Mouse (Mus musculus) ES-E14 (cell line): ENCODE results near the gene Nalcn. TPM values are rescaled to one million over a fixed set of nuclear protein-coding genes. Genes with fewer than 3 reads are reported as not detected.

ENCODE experiments used
- DNase-seq: peaks from one replicate; pipeline ENCODE4 v3.0.0-alpha.2; 2013; ENCODE audit warnings: low read depth, low spot score
- H3K27ac ChIP-seq: 2 replicates; pipeline ENCODE4 v1.5.1; 2012; ENCODE audit warnings: low read depth, mild to moderate bottlenecking, low read length, moderate library complexity, mixed read lengths; ENCODE audit not compliant: poor library complexity, insufficient read depth, severe bottlenecking
- H3K36me3 ChIP-seq: 2 replicates; pipeline ENCODE4 v1.6.1; 2012; ENCODE audit warnings: mild to moderate bottlenecking, low read length, moderate library complexity, mixed read lengths; ENCODE audit not compliant: control insufficient read depth, poor library complexity, insufficient read depth, severe bottlenecking
- H3K4me1 ChIP-seq, 2 experiments: fragments of 150-350 bp in 1 of 2; sonication (generic) in 1 of 2; 2 replicates each; pipeline ENCODE4 v1.6.1; 2012; ENCODE audit warnings: low read length in 2 of 2, mild to moderate bottlenecking in 1 of 2, mixed read lengths in 1 of 2; ENCODE audit not compliant: control insufficient read depth in 2 of 2, insufficient read depth in 2 of 2, poor library complexity in 1 of 2
- H3K4me3 ChIP-seq, 2 experiments: fragments of 150-350 bp in 1 of 2; sonication (generic) in 1 of 2; 2 replicates each; pipeline ENCODE4 v1.5.1; 2012; ENCODE audit warnings: low read length in 2 of 2, low read depth in 1 of 2, mild to moderate bottlenecking in 1 of 2, mixed read lengths in 1 of 2; ENCODE audit not compliant: insufficient read depth in 1 of 2, poor library complexity in 1 of 2, severe bottlenecking in 1 of 2
- H3K9ac ChIP-seq: 2 replicates; pipeline ENCODE4 v1.6.1; 2012; ENCODE audit warnings: low read depth, mild to moderate bottlenecking, low read length, mixed read lengths; ENCODE audit not compliant: poor library complexity, insufficient read depth, severe bottlenecking
- H3K9me3 ChIP-seq: fragments of 150-350 bp; sonication (generic); 2 replicates; pipeline ENCODE4 v1.6.1; 2012; ENCODE audit warnings: low read depth, mild to moderate bottlenecking, low read length; ENCODE audit not compliant: control insufficient read depth, insufficient read depth
- CHD2 ChIP-seq: IDR thresholded peaks from 2 replicates; pipeline ENCODE4 v1.6.1; 2014; ENCODE audit warnings: mild to moderate bottlenecking, low read depth, low read length, inconsistent platforms
- HCFC1 ChIP-seq: IDR thresholded peaks from 2 replicates; pipeline ENCODE4 v1.6.1; 2012; ENCODE audit warnings: low read length, inconsistent platforms, borderline replicate concordance; ENCODE audit not compliant: insufficient read depth
- MAFK ChIP-seq: IDR thresholded peaks from 2 replicates; pipeline ENCODE4 v1.6.1; 2014; ENCODE audit warnings: mild to moderate bottlenecking, low read depth, low read length, inconsistent platforms; ENCODE audit not compliant: insufficient read depth
- ZC3H11A ChIP-seq: IDR thresholded peaks from 2 replicates; pipeline ENCODE4 v1.6.1; 2012; ENCODE audit warnings: low read depth, mild to moderate bottlenecking, inconsistent platforms, low read length, borderline replicate concordance
- ZNF384 ChIP-seq: IDR thresholded peaks from 2 replicates; pipeline ENCODE4 v1.6.1; 2012; ENCODE audit warnings: low read depth, low read length, inconsistent platforms
- in situ Hi-C, 2 experiments: fragments of 600-800 bp; cut with MboI; formaldehyde crosslinking; loops; one replicate each; pipeline ENCODE4 v1.15.1; 2025; ENCODE audit warnings: low sequenced_read_pairs in 2 of 2, inconsistent platforms in 1 of 2; ENCODE audit not compliant: unreplicated experiment in 2 of 2
- total RNA-seq: library from RNA; depleted of rRNA; stranded (reverse); fragments of 300-350 nt; gene quantifications from 2 replicates; pipeline ENCODE4 v1.2.3, GENCODE M21; 2012

The Nalcn gene
- total RNA-seq, 1 experiment, result 0.54 TPM

DNA sequence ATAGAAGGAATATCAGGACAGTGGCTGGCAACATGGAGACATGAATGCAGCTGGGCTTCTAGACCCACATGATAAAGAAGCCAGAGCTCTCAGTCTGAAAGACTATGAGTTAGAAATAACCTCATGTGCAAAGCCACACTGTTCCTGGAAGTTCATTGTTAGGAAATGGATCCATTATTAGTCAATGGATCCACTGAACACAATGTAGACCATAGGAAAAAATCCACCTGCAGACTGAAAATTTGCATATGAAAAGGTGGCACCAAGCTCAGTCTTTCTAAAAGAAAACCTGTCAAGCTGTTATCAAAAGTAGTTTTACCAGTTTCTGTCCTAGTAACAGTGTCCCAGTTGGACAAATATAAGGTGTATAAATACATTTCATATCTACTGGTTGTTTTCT, 39.5 kb downstream of the Nalcn start:
- DNase-seq, result peak; percentile 26
- H3K27ac ChIP-seq, result no peak overlapping the region
- H3K4me1 ChIP-seq, result peaks cover 0 to 5% of the 10 kb centered on the region in 2 experiments; a peak in 1 of 4 replicates
- in situ Hi-C loops, result no loop called here
- no peaks in the 10 kb centered on the region for H3K36me3 ChIP-seq
- TF ChIP-seq ZNF384 (no peak), CHD2 (peak; percentile 54; the same call in 1 of the 2 replicates), ZC3H11A (no peak)
- no peak overlapping the region for H3K4me3 ChIP-seq
- no peaks in the 10 kb centered on the region; the same call in 1 of the 2 replicates for H3K9me3 ChIP-seq
- no peak overlapping the region for H3K9ac ChIP-seq

GRCm38 (mm10) chr14:123582433-123582832, 44.5 kb downstream of the Nalcn start:
- no peaks in the 10 kb centered on the region for H3K36me3 ChIP-seq
- H3K27ac ChIP-seq, result no peak overlapping the region
- TF ChIP-seq ZC3H11A, result no peak
- TF ChIP-seq CHD2, result no peak
- no peak for TF ChIP-seq HCFC1
- TF ChIP-seq ZNF384, result no peak
- no peak for TF ChIP-seq MAFK
- no peaks in the 10 kb centered on the region for H3K4me1 ChIP-seq
- in situ Hi-C loops, result no loop called here
- H3K4me3 ChIP-seq, result no peak overlapping the region
- no peak overlapping the region for H3K9ac ChIP-seq
- no peak for DNase-seq
- no peaks in the 10 kb centered on the region; the same call in 1 of the 2 replicates for H3K9me3 ChIP-seq

DNA sequence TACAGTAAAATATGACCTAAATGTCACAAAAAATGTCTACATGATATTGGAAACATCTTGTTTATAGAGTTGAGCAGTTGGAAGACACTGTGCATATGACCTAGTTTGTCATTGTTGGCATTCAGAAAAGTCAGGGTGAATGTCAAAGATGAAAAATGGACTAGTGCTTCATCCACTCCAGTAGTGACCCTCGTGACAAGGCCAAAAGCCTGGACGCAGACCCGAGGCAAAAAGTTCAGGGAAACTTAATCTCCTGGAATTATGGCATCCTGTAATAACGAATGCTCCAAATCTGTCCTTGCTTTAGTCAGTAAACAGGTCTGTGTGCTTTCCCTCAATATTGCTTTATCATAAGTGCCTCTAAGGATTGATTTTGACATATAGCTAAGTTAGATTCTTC, 51.6 kb downstream of the Nalcn start:
- no peaks in the 10 kb centered on the region for H3K4me1 ChIP-seq
- no peak for DNase-seq
- H3K4me3 ChIP-seq, result no peak overlapping the region
- no peaks in the 10 kb centered on the region for H3K9me3 ChIP-seq
- no peaks in the 10 kb centered on the region for H3K36me3 ChIP-seq
- in situ Hi-C loops, result no loop called here
- H3K27ac ChIP-seq, result no peak overlapping the region
- no peak overlapping the region for H3K9ac ChIP-seq
- TF ChIP-seq HCFC1 (no peak), MAFK (no peak), ZNF384 (no peak), ZC3H11A (no peak), CHD2 (no peak)

- in situ Hi-C loops, result no loop called here
- DNase-seq, result no peak
Observed at GRCm38 (mm10) chr14:123574936-123575335, 52.0 kb downstream of the Nalcn start.

DNA sequence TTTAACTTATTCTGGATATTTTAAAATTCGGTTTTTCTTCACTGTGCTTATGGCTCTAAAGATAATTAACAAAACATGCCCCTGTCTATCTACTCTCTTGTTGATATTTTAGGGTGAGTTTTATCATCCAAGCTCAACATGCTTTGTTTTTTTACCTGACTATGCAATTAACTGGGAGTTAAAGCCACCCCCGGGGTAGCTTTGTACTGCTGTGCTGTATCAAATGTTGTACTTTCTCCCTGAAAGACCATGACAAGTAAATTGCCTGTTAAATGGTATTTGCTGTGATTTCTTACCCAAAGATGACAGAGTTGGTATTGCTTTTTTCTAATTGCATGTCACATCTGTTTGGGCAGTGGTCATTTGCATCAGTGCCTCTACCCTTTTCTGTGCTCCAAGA, 60.3 kb downstream of the Nalcn start:
- TF ChIP-seq ZNF384, result no peak
- no peak for TF ChIP-seq MAFK
- no peak for TF ChIP-seq CHD2
- Histone ChIP-seq H3K4me3 (no peak overlapping the region), H3K4me1 (no peaks in the 10 kb centered on the region), H3K9ac (no peak overlapping the region), H3K36me3 (no peaks in the 10 kb centered on the region), H3K27ac (no peak overlapping the region), H3K9me3 (no peaks in the 10 kb centered on the region)
- in situ Hi-C loops, result no loop called here
- no peak for DNase-seq

More at GRCm38 (mm10) chr14:123574936-123575335, 52.0 kb downstream of the Nalcn start:
- H3K9ac ChIP-seq, result no peak overlapping the region
- H3K9me3 ChIP-seq, result no peaks in the 10 kb centered on the region
- no peak overlapping the region for H3K27ac ChIP-seq
- no peaks in the 10 kb centered on the region for H3K36me3 ChIP-seq
- H3K4me3 ChIP-seq, result no peak overlapping the region
- H3K4me1 ChIP-seq, result no peaks in the 10 kb centered on the region
- TF ChIP-seq HCFC1 (no peak), ZC3H11A (no peak), CHD2 (no peak), ZNF384 (no peak), MAFK (no peak)
